Mouse (Mus musculus) hindbrain, embryonic 11.5 days (tissue): ENCODE results near the gene Caly. TPM values are rescaled to one million over a fixed set of nuclear protein-coding genes. Genes with fewer than 3 reads are reported as not detected.

Source experiments
- ATAC-seq: fragments of 200-750 bp; cut with Nextera tagmentation; 2 replicates; pipeline ENCODE4 v1.8.0; 2017; ENCODE audit warnings: mild to moderate bottlenecking, moderate TSS enrichment, moderate library complexity; ENCODE audit not compliant: low FRiP score
- DNase-seq: peaks from one replicate; pipeline ENCODE4 v3.0.0-alpha.2; 2015; ENCODE audit warnings: low spot score
- H3K27ac ChIP-seq: fragments of 300-500 bp; sonication (generic); 2 replicates; pipeline ENCODE4 v1.5.1; 2014; ENCODE audit warnings: mild to moderate bottlenecking, low read depth, low read length
- H3K27me3 ChIP-seq: fragments of 300-500 bp; sonication (generic); 2 replicates; pipeline ENCODE4 v1.6.1; 2014; ENCODE audit warnings: mild to moderate bottlenecking, low read length, moderate library complexity, mixed read lengths; ENCODE audit not compliant: control insufficient read depth, insufficient read depth
- H3K36me3 ChIP-seq: fragments of 300-500 bp; sonication (generic); 2 replicates; pipeline ENCODE4 v1.6.1; 2014; ENCODE audit warnings: mild to moderate bottlenecking, low read length, moderate library complexity, mixed read lengths; ENCODE audit not compliant: control insufficient read depth, insufficient read depth
- H3K4me1 ChIP-seq: fragments of 300-500 bp; sonication (generic); replicated peaks from 2 replicates; pipeline ENCODE4 v1.6.1; 2014; ENCODE audit warnings: low read length, mixed read lengths; ENCODE audit not compliant: control insufficient read depth, insufficient read depth
- H3K4me2 ChIP-seq: fragments of 300-500 bp; sonication (generic); replicated peaks from 2 replicates; pipeline ENCODE4 v1.6.1; 2014; ENCODE audit warnings: mild to moderate bottlenecking, low read depth, low read length
- H3K4me3 ChIP-seq: fragments of 300-500 bp; sonication (generic); 2 replicates; pipeline ENCODE4 v1.5.1; 2014; ENCODE audit warnings: low read depth, low read length
- H3K9ac ChIP-seq: fragments of 300-500 bp; sonication (generic); 2 replicates; pipeline ENCODE4 v1.6.1; 2014; ENCODE audit warnings: low read depth, low read length
- H3K9me3 ChIP-seq: fragments of 300-500 bp; sonication (generic); 2 replicates; pipeline ENCODE4 v1.6.1; 2016; ENCODE audit warnings: low read length; ENCODE audit not compliant: control insufficient read depth
- WGBS: fragments of 180-500 bp; shearing (Covaris S2); extraction: QIAGEN DNeasy Blood & Tissue Kit; methylation state at CpG from one replicate; pipeline ENCODE4 v1.1.7; 2014; 5-methylcytosine and 5-hydroxymethylcytosine counted together
- polyA plus RNA-seq: library from polyadenylated mRNA; unstranded; fragments of >200 nt; fragmentation: Nextera tagmentation; extraction: Ambion mirVana; gene quantifications from 2 replicates; pipeline ENCODE4 v1.2.1, GENCODE M21; 2014

Caly gene
- polyA plus RNA-seq, 1 experiment from 2014 or later = 12.1 TPM

GRCm38 (mm10) chr7:140095556-140095955, 13.2 kb upstream of the Caly start:
- H3K4me1 ChIP-seq = no peaks in the 10 kb centered on the region
- no peaks in the 10 kb centered on the region for H3K27me3 ChIP-seq
- no peak for DNase-seq
- H3K4me2 ChIP-seq = no peak overlapping the region
- H3K9ac ChIP-seq = no peak overlapping the region
- no peak for ATAC-seq
- no peak overlapping the region for H3K27ac ChIP-seq
- no peak overlapping the region for H3K4me3 ChIP-seq
- WGBS = 78% methylated on average over 1 of the region's 1 CpGs
- no peaks in the 10 kb centered on the region for H3K9me3 ChIP-seq
- H3K36me3 ChIP-seq = no peaks in the 10 kb centered on the region

- no peak for ATAC-seq
- Histone ChIP-seq H3K36me3 (no peaks in the 10 kb centered on the region), H3K4me2 (no peak overlapping the region), H3K27ac (no peak overlapping the region), H3K4me3 (no peak overlapping the region), H3K4me1 (no peaks in the 10 kb centered on the region), H3K9me3 (no peaks in the 10 kb centered on the region), H3K9ac (no peak overlapping the region), H3K27me3 (no peaks in the 10 kb centered on the region)
- 63% methylated on average over 5 of the region's 5 CpGs for WGBS
- no peak for DNase-seq
These were observed 12.6 kb upstream of the Caly start for GRCm38 (mm10) chr7:140094954-140095353.

- no peaks in the 10 kb centered on the region for H3K36me3 ChIP-seq
- no peak within 1 kb of the TSS for H3K9ac ChIP-seq
- H3K4me3 ChIP-seq = no peak within 1 kb of the TSS
- WGBS = 69% methylated on average over 5 of the region's 5 CpGs
- no peaks in the 10 kb centered on the region for H3K27me3 ChIP-seq
- no peaks in the 10 kb centered on the region for H3K9me3 ChIP-seq
- ATAC-seq = no peak
- H3K27ac ChIP-seq = no peak within 1 kb of the TSS
- no peak for DNase-seq
- H3K4me1 ChIP-seq = no peaks in the 10 kb centered on the region
- no peak within 1 kb of the TSS for H3K4me2 ChIP-seq
These were observed 10.7 kb upstream of the Caly start, which contains the start of gene Prap1 for GRCm38 (mm10) chr7:140092924-140093528. Gene Prap1, plus strand, starts transcription at chr7:140093395.

- H3K27me3 ChIP-seq = no peaks in the 10 kb centered on the region
- ATAC-seq (no peak), DNase-seq (no peak)
- no peak overlapping the region for H3K4me3 ChIP-seq
- 84% methylated on average over 10 of the region's 10 CpGs for WGBS
- no peak overlapping the region for H3K27ac ChIP-seq
- no peak overlapping the region for H3K4me2 ChIP-seq
- H3K36me3 ChIP-seq = no peaks in the 10 kb centered on the region
- no peaks in the 10 kb centered on the region for H3K9me3 ChIP-seq
- no peak overlapping the region for H3K9ac ChIP-seq
- no peaks in the 10 kb centered on the region for H3K4me1 ChIP-seq
These were observed 8.3 kb upstream of the Caly start for GRCm38 (mm10) chr7:140090601-140091000.

GRCm38 (mm10) chr7:140081408-140082241, 723 bp downstream of the Caly start:
- 12% methylated on average over 20 of the region's 20 CpGs for WGBS
- Histone ChIP-seq H3K4me1 (peaks cover 12% of the 10 kb centered on the region), H3K4me2 (peak overlapping the region; percentile 53), H3K9ac (no peak overlapping the region), H3K27me3 (peaks cover 28% of the 10 kb centered on the region), H3K27ac (no peak overlapping the region), H3K4me3 (peak overlapping the region; percentile 26), H3K9me3 (no peaks in the 10 kb centered on the region), H3K36me3 (no peaks in the 10 kb centered on the region)
- DNase-seq (peak; percentile 16), ATAC-seq (peak; percentile 32)

- Histone ChIP-seq H3K4me3 (peak overlapping the region; percentile 26), H3K4me1 (peaks cover 12% of the 10 kb centered on the region), H3K9ac (peak overlapping the region; percentile 44; the same call in 1 of the 2 replicates), H3K27ac (peak overlapping the region; percentile 67), H3K4me2 (peak overlapping the region; percentile 53), H3K36me3 (no peaks in the 10 kb centered on the region), H3K27me3 (peaks cover 28% of the 10 kb centered on the region), H3K9me3 (no peaks in the 10 kb centered on the region)
- ATAC-seq (peak; percentile 83), DNase-seq (peak; percentile 95)
- WGBS = 4% methylated on average over 24 of the region's 24 CpGs
These were observed 1.7 kb downstream of the Caly start for GRCm38 (mm10) chr7:140080503-140081156.

GRCm38 (mm10) chr7:140078711-140079110, 3.6 kb downstream of the Caly start:
- ATAC-seq (no peak), DNase-seq (peak; percentile 87)
- Histone ChIP-seq H3K4me3 (no peak overlapping the region), H3K4me2 (no peak overlapping the region), H3K4me1 (peaks cover 12% of the 10 kb centered on the region), H3K36me3 (no peaks in the 10 kb centered on the region), H3K27me3 (peaks cover 28% of the 10 kb centered on the region), H3K27ac (no peak overlapping the region), H3K9ac (no peak overlapping the region), H3K9me3 (no peaks in the 10 kb centered on the region)
- 7% methylated on average over 5 of the region's 5 CpGs for WGBS

GRCm38 (mm10) chr7:140077698-140078097, 4.7 kb downstream of the Caly start:
- 81% methylated on average over 6 of the region's 6 CpGs for WGBS
- peaks cover 28% of the 10 kb centered on the region for H3K27me3 ChIP-seq
- no peaks in the 10 kb centered on the region for H3K36me3 ChIP-seq

More at GRCm38 (mm10) chr7:140077698-140078097, 4.7 kb downstream of the Caly start:
- peaks cover 12% of the 10 kb centered on the region for H3K4me1 ChIP-seq
- no peak for ATAC-seq
- no peak overlapping the region for H3K9ac ChIP-seq
- no peak for DNase-seq
- H3K4me2 ChIP-seq = no peak overlapping the region
- H3K27ac ChIP-seq = no peak overlapping the region
- H3K9me3 ChIP-seq = no peaks in the 10 kb centered on the region
- H3K4me3 ChIP-seq = no peak overlapping the region
